Mouse (Mus musculus): ENCODE measurements around the gene Lrrc51.
"Not testable (repeated sequence)": the region's sequence is repeated elsewhere in the genome, so short reads cannot be mapped to it uniquely, and the experiment has no call there.

The Lrrc51 gene

GRCm38 (mm10) chr7:101937569-101937968 lies 3.9 kb upstream of the Lrrc51 start:
- DNase-seq (ENCODE audit: low spot score) = no peak

DNA sequence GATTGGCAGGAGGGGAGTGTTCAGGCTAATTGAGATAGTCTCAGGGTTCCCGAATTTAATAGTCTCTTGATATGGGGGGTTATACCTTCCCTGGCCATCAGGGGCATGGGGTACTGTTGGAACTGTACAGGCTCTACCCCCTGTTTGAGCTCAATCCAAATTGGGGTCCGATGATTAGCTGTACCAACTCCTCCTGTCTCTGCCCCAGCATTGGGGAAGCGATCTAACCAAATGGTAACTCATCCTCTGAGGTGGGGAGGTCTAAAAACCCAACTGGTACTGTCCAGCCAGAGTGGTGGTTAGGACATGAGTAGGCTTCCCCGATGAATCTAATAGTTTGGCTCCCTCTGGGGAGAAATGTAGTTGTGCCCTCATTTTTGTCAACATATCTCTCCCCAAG lies 3.3 kb upstream of the Lrrc51 start:
- no peak for DNase-seq (ENCODE audit: low spot score)

- DNase-seq (ENCODE audit: low spot score) = no peak
These were observed 2.3 kb upstream of the Lrrc51 start for GRCm38 (mm10) chr7:101935957-101936356.

DNA sequence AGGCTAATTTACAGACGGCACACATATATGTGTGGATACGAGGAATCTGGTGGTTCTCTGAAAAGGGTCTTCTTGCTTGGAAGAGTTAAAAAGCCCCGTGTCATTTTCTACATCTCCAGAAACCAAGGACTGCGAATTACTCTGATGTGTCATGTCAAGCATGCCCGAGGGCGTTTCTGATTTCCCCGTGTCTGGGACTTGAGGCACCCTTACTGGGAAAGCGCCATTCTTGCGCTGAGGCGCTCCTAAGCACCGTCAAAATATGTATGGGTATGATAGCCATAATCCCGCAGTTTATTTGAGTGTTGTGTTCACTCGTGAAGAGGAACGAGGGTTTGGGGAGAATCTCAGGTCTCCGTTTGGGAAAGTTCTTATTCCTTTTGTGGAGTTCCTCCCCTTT lies 395 bp downstream of the Lrrc51 start:
- DNase-seq (ENCODE audit: low spot score) = no peak

DNA sequence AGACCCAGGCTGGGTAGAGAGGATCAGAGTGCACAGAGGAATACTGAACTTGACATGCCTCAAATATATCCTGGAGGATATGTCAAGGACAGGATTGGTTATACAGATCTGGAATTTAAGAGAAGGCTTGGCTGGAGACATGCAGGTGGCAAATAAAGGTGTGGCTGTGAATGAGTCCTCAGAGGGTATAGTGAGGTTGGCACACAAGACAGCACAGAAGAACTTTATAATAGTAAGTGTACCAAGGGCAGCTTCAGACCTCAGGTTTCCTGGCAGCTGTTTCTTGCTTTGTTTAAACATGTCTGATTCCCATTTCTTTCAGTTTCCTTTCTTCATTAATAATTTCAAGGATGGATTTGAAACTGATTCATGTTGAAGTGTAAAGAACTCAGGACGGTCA lies 1.1 kb downstream of the Lrrc51 start:
- no peak for DNase-seq (ENCODE audit: low spot score)

DNA sequence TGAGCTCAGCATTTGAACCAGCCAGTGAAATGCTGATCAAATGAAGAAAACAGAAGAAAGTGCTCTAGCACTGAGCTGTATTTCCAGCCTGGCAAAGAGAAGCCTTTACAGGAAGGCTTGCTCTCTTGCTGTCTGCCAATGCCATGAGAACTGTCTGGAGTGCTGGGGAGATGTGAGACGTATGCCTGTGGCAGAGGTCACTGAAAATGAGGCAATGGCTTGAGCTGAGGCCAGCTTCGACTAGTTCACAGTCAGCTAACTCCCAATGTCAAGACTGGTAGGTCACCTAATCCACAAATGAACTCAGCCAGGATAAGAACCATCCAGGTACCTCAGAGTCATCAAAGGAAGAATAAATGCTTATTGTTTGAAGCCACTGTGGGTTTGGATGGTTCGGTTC lies 5.6 kb downstream of the Lrrc51 start:
- no peak for DNase-seq (ENCODE audit: low spot score)

DNA sequence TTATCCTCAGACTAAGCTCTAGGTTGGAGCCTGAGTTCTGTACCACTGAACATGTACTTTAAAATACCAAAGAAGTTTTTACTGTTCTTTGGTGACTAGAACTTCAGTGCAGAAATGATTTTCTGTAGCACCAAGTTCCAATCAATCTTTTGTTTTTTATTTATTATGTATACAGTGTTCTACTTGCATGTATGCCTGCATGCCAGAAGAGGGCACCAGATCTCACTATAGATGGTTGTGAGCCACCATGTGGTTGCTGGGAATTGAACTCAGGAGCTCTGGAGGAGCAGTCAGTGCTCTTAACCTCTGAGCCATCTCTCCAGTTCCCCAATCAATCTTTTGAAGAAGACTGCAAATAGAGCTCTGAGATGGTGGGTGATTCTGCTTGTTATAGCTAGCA lies 7.8 kb downstream of the Lrrc51 start:
- not testable (repeated sequence) for DNase-seq (ENCODE audit: low spot score)

DNA sequence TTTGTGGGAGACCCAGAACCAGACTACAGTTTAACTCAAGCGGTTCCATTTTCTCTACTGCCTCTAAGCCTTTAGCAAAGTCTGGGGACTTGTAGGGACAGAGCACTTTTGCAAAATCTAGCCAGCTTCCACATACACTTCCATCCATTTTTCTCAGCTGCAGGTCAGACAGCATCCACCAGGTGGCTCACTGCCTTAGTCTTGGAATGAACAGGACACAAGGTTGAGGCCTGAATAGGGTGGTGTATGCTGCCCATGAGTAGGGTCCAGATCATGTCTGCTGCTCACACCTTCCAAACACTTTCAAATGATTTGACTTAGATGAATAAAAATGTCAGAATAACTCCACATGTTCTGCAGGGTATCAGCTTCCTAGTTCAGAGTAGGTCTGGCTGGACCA lies 15.6 kb downstream of the Lrrc51 start:
- no peak for DNase-seq (ENCODE audit: low spot score)

- no peak for DNase-seq (ENCODE audit: low spot score)
These were observed 21.7 kb downstream of the Lrrc51 start for GRCm38 (mm10) chr7:101911982-101912381.

GRCm38 (mm10) chr7:101910138-101910537 lies 23.6 kb downstream of the Lrrc51 start:
- no peak for DNase-seq (ENCODE audit: low spot score)

DNA sequence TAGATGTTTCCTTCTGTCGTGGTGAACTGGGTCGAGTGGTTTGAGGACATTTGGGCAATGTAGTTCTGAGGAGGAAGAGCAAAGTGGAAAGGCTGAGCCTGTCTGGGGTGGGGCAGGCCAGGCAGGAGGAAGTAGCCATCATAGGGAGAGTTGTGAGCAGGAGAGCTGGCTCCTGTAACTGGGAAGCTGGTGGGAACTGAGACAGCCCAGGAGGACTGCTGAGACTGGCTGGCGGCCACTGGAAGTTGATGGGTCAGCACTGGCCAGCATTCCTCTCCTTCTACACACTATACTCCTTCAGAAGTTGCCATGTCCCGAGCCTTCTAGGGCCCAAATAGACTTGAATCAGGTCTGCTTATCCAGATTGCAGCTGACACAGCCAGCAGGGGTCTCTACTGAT lies 25.3 kb downstream of the Lrrc51 start:
- no peak for DNase-seq (ENCODE audit: low spot score)

- DNase-seq (ENCODE audit: low spot score) = no peak
These were observed 27.0 kb downstream of the Lrrc51 start for GRCm38 (mm10) chr7:101906696-101907095.

DNA sequence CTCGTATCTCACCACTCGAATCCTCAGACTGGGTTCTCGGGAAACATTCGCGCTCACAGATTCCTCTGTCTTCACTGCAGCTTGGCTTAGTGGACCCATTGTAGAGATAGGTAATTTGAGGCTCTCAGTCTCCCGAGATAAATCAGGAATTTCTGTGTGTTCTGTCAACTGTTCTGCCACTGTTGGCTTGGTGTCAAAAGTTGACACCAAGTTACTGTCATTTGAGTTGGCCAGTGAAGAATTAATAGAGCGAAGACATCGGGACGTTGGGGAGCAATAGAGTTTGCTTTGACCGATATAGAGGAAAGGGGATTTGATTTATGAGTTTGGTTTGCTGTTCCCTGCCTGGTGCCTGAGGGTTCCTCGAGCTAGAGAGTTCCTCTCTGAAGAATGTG lies 27.4 kb downstream of the Lrrc51 start, which contains the start of gene Tomt:
Gene Tomt, minus strand, starts transcription at position 73 of the 395 bp plus-strand sequence.
- no peak for DNase-seq (ENCODE audit: low spot score)

DNA sequence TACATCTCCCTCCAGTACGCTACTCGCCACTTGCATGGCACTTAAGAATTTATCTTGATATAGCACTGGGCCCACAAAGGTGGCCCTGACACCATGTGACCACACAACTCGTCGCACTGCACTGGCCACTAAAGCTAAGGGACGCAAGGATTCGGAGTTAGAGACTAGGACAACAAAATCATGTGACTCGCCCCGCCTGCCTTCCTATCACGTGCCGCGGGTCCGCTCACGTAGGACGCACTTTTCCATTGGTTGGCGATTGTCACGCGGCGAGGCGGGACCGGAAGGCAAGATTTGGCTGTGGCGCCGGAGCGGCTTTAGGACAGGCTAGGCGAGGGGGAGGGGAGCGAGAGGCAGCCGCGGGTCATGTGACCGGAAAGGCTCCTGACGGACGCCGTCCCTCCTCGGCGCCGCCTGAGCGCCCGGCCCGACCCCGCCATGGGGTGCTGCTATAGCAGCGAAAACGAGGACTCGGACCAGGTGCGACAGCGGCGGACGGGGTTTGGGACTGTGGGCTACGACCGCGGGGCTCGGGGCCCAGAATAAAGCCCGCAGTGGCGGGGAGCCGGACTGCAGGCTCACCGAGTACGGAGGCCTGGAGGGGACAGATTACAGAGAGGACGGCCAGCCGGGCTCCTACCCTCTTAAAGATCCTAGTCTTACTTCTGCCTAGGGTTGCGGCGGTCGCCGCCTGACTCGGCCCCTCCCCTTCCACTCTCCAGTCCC lies 28.0 kb downstream of the Lrrc51 start, which contains the start of gene Lamtor1:
Gene Lamtor1, plus strand, starts transcription at position 344 of the 726 bp plus-strand sequence.
- peak; percentile 99 for DNase-seq (ENCODE audit: low spot score)

DNA sequence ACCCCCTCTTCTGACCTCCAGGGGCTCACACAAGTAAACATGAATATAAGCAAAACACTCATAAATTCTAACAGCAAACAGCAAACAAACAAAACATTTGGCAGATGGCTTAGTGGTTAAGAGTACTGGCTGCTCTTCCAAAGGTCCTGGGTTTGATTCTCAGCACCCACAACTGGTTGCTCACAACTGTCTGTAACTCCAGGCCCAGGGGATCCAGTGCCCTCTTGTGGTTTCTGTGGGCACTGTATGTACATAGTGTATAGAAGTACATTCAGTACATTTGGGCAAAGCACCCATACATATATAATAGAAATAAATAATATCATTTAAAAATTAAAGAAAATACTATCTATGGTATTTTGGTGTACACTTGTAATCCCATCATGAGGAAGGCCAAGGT lies 30.8 kb downstream of the Lrrc51 start:
- DNase-seq (ENCODE audit: low spot score) = no peak

- no peak for DNase-seq (ENCODE audit: low spot score)
These were observed 31.7 kb downstream of the Lrrc51 start for GRCm38 (mm10) chr7:101901969-101902368.

DNA sequence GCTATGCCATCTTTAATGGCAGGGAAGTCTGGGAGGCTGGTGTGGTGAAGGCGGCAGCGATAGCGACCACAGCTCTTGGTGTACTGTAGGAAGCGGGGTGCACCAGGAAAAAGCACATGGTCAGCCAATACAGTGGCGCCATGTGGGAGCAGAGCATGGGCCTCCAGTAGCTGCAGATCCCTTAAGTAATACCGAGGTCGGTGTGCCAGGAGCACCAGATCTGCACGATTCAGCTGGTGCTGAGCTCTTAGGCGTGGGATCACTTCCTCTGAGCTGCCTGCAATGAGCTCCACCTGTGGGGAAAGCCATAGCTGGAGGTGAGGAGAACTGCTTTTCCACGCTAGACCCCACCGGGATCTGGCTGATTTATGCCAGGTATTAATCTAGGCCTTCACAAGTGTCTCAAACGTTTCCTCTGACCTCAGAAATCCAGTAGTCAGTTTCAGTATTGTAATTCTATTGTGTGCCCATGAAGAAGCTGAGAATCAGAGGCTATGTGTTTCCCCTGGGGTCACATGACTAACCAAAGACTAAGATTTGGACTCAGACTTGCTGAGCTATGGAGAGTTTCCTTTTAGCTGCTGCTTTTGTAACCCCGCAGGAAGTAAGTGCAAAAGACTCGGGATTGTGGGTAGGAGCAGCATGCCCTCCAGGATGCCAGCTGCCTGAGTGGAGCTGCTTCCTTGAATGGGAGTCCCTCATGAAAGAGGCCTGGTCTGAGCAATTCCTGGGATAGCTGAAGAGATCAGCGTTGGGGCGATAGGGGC lies 33.2 kb downstream of the Lrrc51 start:
- DNase-seq (ENCODE audit: low spot score) = no peak

- peak; percentile 98 for DNase-seq (ENCODE audit: low spot score)
These were observed 37.3 kb downstream of the Lrrc51 start for GRCm38 (mm10) chr7:101896104-101897066.

- no peak for DNase-seq (ENCODE audit: low spot score)
These were observed 38.0 kb downstream of the Lrrc51 start for GRCm38 (mm10) chr7:101895695-101896094.

DNA sequence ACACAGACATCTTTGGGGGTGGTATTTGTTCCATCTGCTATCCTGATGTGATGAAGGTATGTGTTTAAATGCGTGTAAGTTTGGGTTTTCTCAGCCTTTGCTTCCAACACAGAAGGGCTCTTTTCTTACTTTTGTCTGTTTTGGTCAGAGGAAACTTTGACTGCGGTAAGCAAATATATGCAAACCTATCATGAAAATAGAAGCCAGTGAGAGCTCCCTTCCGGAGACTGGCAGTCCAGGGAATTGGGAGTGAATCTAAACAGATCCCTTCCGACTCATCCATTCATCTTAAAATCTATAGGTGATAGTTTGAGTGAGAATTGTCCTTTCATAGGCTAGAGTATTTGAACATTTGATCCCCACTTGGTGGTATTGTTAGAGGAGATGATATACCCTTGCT lies 45.2 kb downstream of the Lrrc51 start:
- DNase-seq (ENCODE audit: low spot score) = no peak

GRCm38 (mm10) chr7:101886274-101886673 lies 47.4 kb downstream of the Lrrc51 start:
- DNase-seq (ENCODE audit: low spot score) = no peak

DNA sequence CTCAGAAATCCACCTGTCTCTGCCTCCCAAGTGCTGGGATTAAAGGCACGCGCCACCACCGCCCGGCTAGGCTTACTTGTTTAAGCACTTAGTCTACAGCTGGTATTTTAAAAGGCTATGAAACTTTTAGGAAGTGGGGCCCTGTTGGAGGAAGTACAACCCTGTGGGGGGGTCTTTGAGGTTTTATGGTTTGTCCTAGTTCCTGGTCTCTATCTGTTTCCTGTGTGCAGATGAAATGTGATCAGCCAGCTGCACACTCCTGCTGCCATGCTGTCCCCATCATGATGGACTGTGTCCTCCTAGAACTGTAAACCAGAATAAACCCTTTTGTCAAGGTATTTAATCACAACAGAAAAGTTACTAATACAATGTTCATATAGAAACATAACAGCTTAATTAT lies 49.5 kb downstream of the Lrrc51 start:
- no peak for DNase-seq (ENCODE audit: low spot score)

Data from testis, postnatal 14 days (tissue).